Mouse (Mus musculus): ENCODE results near the gene Adgrb3.

Gene Adgrb3

DNA sequence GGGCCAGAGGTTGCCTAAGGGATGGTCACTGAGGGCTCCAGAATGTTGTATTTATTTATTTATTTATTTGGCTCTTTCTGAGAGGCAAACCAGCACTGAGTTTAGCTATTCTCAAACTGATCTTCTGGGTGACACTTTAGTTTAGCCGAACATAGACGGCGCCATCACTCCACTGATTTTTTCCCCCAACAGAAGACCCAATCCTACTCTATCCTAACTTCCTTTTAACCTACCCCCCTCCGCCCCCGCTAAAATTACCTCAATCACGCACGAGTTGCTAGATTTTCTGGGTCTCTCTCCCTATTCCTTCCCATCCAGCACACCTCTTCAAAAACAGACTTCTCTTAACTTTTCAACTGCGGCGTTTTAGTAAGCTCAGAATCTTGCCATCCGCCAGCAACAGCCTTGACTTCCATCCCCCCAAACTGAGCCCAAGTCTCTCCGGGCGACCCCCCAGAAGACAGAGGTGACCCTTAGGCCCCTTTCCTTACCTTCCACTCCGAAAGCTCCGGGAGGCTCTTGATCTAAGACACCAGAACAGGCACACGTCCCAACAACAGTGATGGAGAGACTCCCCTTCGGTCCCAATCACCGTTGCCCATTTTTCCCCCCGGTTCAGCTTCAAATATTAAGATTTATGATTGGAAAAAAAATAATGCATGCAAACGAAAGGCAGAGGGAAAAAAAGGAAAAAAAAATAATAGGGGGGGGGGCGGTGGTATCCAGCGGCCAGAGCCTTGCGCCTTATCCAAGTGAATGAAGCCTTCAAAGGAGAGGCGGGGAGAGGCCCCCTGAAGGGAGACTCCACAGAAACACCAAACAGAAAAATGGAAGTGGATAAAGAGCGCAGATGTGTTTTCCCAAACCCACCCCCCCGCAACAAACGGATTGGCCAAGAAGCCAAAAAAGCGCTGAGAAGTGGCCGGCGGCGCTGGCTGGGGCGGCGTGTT lies at the start of gene Adgrb3:
Adgrb3 (minus strand) TSS at position 737 of the 950 bp plus-strand sequence.
- DNase-seq (ENCODE audit: low spot score in 2 of 2) = peak in 1 of 2 experiments; percentile 50

DNA sequence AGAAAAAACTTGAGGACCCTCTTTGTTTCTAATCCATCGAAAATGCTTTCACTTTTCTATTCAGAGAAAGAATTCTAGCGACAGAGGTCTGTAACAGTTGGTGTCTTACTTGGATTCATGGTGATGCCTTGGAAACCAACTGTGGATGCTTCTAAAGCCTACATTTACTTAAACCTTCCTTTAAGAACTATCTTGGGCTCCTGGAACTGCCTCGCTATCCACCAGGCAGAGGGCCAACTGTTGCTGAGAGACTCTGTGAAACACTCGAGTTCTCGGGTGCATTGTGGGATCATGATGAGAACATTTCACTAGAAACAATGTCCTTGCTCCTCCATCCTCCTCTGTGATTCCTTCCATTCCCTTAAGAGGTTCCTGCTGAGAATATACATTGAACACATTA lies 48.0 kb upstream of the Adgrb3 start:
- peak in 1 of 2 experiments; percentile 12 for DNase-seq (ENCODE audit: low spot score in 2 of 2)

DNA sequence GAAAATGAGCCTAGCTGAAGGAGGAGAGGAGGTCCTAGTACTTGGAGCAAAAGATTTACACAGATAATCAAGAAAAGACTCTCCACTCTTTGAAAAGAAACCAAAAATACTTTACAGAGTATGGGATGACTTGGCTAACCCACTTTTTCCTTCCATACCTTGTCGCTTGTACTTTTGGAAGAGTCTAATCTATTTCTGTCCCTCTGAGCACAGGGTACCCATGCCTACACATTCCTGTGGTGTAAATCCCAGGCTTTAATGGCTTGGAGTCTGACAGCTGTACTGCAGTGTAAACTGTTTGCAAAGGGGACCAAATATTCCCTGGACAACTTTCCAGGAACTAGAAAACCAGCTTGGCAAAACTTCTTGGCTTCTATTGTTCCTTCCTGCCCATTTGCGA lies 28.0 kb upstream of the Adgrb3 start:
- DNase-seq (ENCODE audit: low spot score in 2 of 2) = no peak

DNA sequence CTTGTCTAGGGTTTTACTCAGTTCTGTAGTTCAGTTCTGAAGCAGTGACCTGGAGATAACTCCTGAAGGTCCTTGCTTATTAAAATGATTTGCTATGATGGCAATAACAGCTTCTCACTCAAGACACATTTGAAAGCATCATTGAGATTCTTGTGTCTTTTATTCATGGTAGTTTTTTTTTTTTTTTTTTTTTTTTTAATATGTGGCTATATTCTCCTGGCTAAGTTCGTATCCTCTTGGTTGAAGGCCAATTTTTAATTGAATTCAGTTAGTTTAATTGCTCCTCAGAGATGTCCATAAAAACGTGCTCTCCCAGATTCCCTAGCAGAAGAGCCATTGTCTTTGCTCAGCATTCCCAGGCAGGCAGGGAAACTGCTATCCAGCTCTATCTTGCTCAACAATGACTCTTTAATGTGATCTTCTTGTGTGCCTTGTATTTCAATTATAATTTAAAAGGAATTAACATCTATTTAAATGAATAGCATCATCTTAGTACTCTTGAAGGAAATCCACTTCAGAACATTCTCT lies 25.0 kb upstream of the Adgrb3 start:
- no peak for DNase-seq (ENCODE audit: low spot score in 2 of 2)

DNA sequence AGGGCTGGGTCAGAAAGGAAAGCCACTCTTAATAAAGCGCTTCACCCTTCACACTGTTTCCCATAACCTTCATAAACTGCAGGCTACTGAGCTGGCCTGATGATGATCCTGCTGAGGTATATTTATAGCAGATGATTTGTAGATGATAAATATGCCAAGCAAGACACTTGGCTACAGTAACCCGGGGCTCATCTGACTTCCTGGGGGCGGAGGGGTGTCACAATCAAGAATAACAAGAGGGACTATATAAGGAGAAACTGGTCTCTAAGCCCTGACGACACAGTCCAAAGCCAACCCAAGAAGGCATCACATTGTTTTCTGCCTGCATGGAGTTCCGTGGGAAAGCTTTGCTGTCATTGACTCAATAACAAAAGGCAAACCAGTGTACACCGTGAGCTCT lies 2.8 kb upstream of the Adgrb3 start:
- DNase-seq (ENCODE audit: low spot score in 2 of 2) = no peak

DNA sequence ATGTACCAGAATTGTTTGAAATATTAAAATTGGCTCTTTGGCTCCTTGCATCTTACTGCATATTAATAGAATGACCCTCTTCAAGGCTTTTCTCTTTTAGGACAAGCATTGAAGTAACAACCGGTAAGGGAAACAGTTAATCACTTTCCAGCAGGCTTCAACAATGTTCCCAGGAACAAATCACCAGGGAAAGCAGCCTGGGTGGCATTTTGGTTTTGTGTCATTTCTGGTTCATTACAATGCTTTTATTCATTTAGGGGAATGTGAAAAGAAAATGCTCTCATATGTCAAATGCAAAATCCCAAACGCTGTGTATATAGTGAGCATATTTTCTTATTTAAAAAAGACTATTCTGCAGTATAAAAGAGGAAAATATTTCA lies 2.0 kb upstream of the Adgrb3 start:
- DNase-seq (ENCODE audit: low spot score in 2 of 2) = no peak

DNA sequence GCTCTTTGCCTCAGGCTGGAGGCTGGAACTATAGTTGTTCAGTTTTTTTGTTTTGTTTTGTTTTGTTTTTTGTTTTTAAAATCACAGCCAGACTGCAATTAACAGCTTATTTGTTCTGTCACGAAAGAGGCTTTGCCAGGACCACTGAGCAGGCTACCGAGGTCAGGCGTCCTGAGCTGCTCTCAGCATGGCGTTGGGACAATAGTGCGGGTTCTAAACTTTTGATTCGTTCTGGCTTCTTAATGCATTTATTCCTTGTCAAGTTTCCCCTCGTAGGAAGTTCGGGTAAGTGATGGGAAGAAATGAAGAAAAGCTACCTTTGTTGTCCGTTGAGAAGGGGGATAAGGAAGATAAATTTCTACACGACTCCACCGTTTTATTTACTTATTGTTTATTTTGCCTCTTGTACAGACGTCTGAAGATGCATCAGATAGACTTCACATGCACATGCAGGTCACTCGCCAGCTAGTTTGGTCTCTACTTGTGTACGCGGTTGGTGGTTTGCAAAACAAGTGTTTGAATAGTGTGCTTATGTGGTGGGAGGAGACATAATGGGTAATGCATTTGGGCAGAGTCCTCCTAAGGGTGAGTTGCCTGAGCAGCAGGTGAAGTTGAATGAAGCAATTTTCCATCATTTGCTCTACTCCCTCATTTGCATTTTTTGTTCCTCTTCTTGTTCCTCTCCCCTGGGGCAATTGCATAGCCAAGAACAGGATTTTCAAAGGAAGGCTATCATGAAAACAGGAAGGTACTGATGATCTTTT lies 1.4 kb upstream of the Adgrb3 start:
- no peak for DNase-seq (ENCODE audit: low spot score in 2 of 2)

DNA sequence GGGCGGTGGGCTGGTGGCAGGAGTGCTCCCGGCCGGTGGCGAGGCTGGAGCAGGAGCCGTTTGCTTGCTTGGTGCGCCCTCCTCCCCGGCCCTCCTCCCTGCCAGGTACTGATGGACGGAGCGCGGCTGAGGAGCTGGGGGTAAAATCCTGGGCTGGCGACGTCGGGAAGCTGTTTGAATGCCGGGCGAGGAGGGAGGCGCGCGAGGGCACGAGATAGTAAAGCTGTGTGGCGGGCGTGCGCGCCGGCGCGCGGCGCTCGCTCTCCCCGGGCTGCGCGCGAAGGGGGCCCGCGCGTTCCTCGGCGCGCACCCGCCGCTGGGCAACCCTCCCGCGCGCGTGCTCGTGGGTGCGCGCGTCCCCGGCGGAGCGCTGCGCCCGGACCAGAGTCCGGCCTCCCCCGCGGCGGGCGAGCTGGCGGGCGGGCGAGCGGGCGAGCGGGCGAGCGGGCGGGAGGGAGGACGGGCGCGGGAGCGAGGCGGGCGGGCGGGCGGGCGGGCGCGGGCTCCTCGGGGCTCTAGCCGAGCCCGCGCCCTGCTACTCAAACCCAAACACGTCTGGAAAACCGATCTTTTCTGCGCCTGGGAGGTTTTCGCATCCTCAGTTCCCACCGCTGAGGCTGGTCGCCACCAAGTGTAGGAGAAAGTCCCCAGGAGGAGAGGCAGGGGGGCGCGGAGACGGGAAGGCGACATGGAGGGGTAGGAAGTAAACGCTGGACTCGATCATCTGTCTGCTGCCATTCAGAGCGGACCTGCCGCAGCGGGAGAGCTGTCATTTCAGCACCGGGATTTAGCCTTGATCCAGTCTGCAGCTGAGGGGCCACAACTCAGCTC lies 629 bp upstream of the Adgrb3 start:
- DNase-seq (ENCODE audit: low spot score in 2 of 2) = peak in 1 of 2 experiments; percentile 75

DNA sequence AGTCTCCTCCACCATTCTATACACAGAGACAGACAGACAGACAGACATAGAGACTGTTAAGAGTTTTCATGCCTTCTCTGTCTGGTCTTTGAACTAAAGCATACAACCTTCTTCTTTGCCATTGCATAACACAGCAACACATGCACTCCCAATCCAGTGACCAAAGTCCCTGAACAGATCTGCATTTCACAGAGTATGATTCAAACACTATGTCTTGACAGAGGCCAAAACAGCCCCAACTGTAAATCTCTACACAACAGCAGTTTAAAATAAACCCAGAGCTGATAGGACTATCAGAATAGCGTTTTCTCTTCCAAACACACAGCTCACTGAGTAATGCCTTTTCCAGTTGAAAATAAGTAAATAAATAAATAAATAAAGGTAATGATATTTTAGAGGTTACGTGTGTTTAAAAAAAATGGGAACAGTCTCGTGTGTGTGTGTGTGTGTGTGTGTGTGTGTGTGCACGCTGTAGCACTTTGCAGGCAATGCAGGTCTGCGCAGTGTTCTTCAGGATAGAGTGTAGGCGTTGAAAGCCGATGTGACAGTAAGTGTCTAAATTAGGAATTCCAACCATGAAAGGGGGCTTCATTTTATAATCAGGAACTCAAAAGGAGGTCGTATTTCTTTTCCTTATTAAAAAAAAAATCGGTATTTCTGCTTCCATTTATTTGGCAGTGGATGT lies 1.3 kb downstream of the Adgrb3 start:
- DNase-seq (ENCODE audit: low spot score in 2 of 2) = peak in 1 of 2 experiments; percentile 29

DNA sequence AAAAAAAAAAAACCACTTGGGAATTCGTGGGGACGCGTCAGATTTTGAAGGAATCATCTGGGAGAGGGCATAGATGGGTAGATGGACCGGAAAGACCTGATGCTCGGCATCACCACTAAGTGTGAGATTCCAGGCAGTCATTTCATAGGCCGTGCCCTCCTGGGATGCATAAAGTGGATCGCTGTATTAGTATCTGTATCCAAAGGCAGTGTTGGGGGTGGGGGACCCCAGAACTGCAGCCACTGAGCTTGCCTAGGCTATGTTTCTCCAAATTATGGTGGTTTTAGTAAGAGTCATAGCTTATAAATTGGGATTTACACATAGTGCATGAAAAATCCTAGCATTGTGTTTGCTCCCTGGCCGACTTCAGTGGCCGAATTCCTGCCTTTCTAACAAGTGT lies 2.1 kb downstream of the Adgrb3 start:
- DNase-seq (ENCODE audit: low spot score in 2 of 2) = peak in 1 of 2 experiments; percentile 23

DNA sequence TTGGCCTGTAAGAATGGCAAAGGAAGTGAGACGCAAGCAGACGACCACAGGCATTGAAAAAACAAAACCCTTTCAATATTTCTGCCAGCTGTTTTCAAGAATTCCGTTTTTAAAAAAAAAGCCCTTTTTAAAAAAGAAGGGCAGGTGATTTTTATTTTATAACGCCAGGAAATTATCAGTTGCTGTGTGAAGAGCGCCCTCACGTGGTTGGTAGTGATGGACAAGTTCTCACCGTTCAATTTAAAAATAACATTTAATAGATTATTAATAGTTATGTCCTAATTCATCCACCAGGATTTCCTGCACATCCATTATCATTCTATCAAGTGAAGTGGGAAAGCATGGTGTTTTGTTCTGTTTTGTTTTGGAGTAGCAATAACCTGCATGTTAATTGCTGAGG lies 2.7 kb downstream of the Adgrb3 start:
- DNase-seq (ENCODE audit: low spot score in 2 of 2) = peak in 1 of 2 experiments; percentile 72

DNA sequence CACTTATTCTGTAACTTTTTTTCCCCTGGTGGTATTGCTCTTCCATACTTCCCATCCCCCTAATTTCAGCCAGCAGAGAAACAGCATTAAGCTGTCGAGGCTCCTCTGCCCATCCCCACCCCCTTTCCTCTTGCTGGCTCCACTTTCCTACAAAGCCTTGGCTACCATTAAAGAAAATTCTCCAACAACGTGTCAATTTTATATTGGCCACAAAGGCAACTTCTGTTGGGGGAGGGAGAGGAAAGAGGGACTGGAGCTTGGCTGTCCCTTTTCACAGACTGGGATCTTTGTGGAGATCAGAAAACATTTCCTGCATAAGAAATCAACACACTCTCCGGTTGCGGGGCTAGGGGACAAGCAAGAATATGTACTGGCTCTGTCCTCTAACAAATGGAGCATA lies 4.9 kb downstream of the Adgrb3 start:
- peak in 1 of 2 experiments; percentile 25 for DNase-seq (ENCODE audit: low spot score in 2 of 2)

DNA sequence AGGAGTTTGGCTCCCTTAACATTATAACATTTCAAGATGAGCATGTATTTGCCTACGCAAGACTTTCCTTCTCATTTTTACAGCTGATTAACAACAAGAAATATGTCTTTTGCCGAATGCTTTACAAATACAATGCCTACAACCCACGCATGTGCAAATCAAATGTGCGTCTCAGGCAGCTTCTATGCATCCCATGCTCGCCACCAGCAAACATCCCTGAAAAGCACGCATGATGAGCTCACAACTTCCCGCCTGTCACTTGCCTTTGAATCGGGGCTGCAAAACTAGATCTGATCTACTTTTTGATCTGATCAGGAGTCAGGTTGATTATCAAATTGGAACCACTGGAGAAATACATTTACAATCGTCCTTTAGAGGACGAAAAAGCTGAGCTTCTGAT lies 5.5 kb downstream of the Adgrb3 start:
- peak in 1 of 2 experiments; percentile 17 for DNase-seq (ENCODE audit: low spot score in 2 of 2)

DNA sequence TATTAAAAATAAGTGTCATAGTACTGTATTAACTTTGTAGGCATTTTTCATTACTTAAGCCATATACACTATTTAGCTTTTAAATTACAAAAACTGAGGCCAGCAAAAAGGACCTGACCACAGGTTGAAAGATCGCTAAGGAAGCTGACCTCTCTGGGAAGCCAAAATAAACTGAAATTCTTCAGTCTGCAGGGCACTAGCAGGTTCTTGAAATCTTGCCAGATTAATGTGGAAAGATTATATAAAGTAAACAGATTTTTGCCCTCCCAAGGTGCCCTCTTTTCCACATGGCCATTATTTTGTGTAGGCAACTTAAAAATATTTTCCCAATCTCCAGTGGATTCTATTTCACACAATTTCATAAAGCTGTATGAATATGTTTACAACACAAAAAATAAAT lies 14.0 kb downstream of the Adgrb3 start:
- no peak for DNase-seq (ENCODE audit: low spot score in 2 of 2)

DNA sequence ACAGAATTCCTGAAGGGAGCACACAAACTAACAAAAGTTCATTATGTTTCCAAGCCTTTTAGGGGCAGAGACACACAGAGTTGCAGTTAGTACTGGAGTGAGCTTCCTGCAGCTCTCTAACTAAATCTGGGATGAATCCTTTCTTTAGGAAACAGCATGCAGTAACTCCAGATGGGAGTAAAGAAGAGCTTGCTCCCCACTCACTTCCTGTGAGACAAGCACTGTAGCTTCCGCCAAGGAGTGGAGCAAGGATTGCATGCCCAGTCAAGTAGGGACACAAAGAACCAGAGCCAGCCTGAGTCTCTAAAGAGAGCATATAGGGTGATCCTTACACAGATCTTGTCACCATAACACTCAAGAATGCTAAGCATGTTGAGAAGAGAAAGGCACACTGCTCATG lies 50.7 kb downstream of the Adgrb3 start:
- DNase-seq (ENCODE audit: low spot score in 2 of 2) = no peak

DNA sequence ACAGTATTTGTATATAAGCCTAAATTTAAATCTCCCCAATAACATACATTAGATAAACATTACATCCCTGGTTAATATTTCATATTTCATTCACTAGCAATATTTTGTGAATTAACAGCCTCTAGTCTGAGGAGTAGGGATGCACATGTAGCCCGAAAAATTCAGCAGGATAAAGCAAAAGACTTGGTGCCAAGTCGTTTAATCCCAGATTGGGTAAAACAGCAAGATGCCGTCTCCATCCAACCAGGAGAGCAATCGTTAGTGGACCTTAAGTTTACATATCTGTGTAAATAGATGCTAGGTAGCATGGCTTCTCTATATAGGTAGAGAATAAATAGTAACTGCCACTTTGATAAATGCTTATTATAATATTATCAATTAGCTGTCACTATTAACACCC lies 52.0 kb downstream of the Adgrb3 start:
- DNase-seq (ENCODE audit: low spot score in 2 of 2) = no peak

DNA sequence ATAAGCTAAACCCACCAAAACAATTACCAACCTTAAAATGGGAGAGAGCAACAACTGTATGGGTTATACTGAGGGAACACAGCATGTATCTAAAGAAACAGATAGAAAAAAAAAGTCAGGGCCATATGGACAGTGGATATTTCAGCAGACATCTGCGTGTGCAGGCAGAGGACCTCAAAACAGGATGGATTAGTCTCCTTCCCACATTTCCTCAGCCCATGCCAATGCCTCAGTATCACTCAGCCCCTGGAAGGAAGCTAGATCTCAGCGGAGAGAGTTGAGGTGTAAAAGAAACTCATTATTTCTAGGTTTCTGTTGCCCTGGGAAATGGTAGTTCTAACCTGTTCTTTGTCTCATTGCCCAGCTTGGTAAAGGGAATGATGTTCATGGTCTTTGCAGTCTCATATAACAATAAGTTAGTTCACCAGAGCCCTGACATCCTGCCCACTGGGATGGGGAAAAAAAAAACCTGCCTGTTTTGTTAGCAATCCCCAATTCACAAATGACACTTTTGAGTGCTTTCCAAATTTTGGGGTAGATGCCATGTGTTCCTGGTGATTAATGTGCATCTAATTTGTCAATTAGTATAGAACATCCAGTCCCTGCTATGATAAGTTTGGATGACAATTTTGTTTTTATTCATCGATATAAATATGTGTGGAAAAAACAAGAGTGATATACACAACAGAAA lies 53.9 kb downstream of the Adgrb3 start:
- DNase-seq (ENCODE audit: low spot score in 2 of 2) = no peak

DNA sequence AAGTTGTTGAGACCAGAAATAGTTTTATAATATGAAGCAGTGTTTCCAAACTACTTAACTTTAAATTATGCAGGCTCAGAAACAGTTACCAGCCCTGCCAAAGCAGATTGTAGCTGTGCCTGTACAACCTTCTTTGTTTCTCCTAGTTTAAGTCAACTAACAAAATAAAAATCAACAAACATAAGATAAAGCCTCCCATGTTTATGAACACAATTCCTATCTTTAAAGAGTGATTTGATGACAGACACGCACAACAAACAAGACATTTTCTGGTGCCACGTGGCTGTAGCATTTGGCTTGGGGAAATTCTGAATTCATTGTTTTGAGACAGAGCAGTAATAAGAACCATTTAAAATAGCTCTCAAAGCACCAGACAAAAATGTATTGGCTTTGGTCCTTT lies 60.5 kb downstream of the Adgrb3 start:
- no peak for DNase-seq (ENCODE audit: low spot score in 2 of 2)

DNA sequence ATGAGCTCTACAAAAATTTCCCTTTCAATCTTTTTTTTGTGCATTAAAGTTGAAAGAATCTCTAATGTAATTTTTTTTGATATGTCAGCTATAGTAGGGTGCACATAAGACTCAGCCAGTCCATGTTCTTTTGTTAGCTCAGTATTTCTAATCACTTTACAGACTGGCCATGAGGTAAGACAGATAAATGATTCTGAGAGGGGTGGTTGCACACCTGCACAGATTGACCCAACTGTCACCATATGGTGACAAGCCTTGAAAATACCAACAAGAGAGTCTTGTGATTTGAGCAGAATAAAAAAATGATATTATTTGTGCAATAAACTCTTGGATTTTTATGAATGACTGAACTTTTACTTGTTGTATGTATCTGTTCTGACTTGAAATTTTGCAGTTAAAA lies 74.2 kb downstream of the Adgrb3 start:
- no peak for DNase-seq (ENCODE audit: low spot score in 2 of 2)

DNA sequence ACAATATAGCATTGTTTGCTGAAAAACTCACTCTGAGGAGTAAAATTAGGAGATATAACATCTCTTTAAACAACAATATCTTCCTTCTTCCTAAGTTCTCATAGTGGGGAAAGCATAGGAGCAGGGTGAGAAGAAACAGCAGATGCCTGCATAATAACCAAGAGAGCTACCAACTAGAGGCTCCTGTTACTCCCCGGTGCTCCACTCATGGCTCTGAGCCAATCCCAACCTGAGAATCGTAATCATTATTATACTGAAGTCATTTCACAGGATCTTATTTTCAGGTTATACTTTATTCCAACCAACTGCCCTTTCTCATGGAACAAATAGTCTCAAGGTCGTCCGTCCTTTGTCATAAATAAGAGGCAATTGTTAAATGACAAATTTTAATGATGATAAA lies 75.0 kb downstream of the Adgrb3 start:
- DNase-seq (ENCODE audit: low spot score in 2 of 2) = no peak

DNA sequence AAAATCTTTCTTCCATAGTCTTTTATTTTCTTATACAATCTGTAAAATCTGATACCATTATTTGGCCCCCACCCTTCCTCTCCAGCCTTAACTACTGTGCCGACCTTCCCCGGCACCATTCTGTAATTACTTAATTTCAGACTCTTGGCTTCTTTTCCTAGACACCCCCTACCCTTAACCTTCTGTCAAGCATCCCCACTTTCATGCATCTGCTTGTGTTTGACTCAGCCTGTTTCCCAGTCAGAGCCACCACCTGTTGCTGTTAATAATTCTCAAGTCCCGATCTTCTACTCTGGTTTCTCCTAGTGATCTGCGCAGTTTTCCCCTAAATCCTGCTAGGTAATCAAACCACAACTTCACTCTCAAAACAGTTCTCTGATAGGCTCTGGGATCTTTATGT lies 83.9 kb downstream of the Adgrb3 start:
- no peak for DNase-seq (ENCODE audit: low spot score in 2 of 2)

Data from left cerebral cortex, adult 9 months (tissue).